Mouse (Mus musculus): ENCODE results near the gene Abca16. TPM values are rescaled to one million over a fixed set of nuclear protein-coding genes. Genes with fewer than 3 reads are reported as not detected.

Gene Abca16
- polyA plus RNA-seq, 1 experiment = not detected

DNA sequence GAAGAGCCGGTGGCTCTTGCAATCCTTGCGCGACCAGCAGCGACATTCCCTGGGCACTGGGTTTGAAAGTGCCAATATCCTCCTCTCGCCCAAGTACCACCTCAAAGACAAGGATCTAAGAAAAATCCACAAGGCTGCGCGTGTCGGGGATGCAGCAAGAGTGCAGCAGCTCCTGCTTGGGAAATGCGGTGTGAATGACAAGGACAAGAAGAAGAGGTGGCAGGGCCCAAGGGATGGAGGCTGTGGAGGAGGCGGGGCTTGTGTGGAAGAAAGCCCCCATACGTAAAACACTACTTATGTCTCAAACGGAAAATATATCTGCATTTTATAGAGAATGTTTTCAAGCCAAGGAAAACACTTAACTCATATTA is 143.7 kb downstream of the Abca16 start:
- no peaks in the 10 kb centered on the region for H3K36me3 ChIP-seq (ENCODE audit: control insufficient read depth)
- TF ChIP-seq TAL1 (IDR thresholded peaks at IDR 0.05; ENCODE audit: low read length) = no peak
- TF ChIP-seq GATA1 (IDR thresholded peaks at IDR 0.05; ENCODE audit: low read length) = no peak
- H3K27me3 ChIP-seq (ENCODE audit: control insufficient read depth) = no peaks in the 10 kb centered on the region
- H3K4me1 ChIP-seq (ENCODE audit: control insufficient read depth) = no peaks in the 10 kb centered on the region
- no peaks in the 10 kb centered on the region; the same call in 1 of the 2 replicates for H3K9me3 ChIP-seq (ENCODE audit: control insufficient read depth, low read length)
- no peak overlapping the region for H3K4me3 ChIP-seq (replicated peaks)

DNA sequence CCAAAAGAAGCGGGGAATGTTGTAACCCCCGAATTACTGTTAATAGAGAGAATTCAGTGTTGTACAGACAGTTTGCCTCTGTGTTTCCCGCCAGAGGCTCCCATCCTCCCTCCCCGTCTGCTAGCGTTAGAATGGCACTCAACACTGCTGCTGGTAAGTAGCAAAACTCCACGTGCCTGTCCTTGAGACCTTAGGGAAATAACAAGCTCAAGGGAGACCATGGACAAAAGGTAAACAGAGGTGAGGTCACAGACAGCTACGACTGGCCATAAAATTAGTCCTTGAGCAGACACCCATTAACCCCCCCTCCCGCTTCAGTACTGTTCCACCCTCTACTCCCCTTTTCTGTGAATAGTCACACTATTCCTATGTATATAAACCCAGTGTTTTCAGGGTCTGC is 157.9 kb downstream of the Abca16 start:
- TF ChIP-seq TAL1 (IDR thresholded peaks at IDR 0.05; ENCODE audit: low read length) = no peak
- no peak for TF ChIP-seq GATA1 (IDR thresholded peaks at IDR 0.05; ENCODE audit: low read length)
- Histone ChIP-seq H3K4me3 (replicated peaks) (no peak overlapping the region), H3K27me3 (ENCODE audit: control insufficient read depth) (no peaks in the 10 kb centered on the region), H3K4me1 (ENCODE audit: control insufficient read depth) (no peaks in the 10 kb centered on the region), H3K36me3 (ENCODE audit: control insufficient read depth) (no peaks in the 10 kb centered on the region), H3K9me3 (ENCODE audit: control insufficient read depth, low read length) (no peaks in the 10 kb centered on the region; the same call in 1 of the 2 replicates)

- Histone ChIP-seq H3K4me1 (ENCODE audit: control insufficient read depth) (no peaks in the 10 kb centered on the region), H3K36me3 (ENCODE audit: control insufficient read depth) (no peaks in the 10 kb centered on the region), H3K27me3 (ENCODE audit: control insufficient read depth) (no peaks in the 10 kb centered on the region), H3K4me3 (replicated peaks) (no peak overlapping the region), H3K9me3 (ENCODE audit: control insufficient read depth, low read length) (no peaks in the 10 kb centered on the region)
- TF ChIP-seq TAL1 (IDR thresholded peaks at IDR 0.05; ENCODE audit: low read length) (no peak), GATA1 (IDR thresholded peaks at IDR 0.05; ENCODE audit: low read length) (no peak)
Observed at GRCm38 (mm10) chr7:120576520-120576919, 167.1 kb downstream of the Abca16 start.

Other genes with a start within 250 kb of the Abca16 start
- gene Anks4b, start 235.8 kb upstream of the Abca16 start, polyA plus RNA-seq (2012) = not detected in 2 replicates
- not detected in 2 replicates for gene Crym, start 207.5 kb upstream of the Abca16 start, polyA plus RNA-seq (2012)
- not detected in 2 replicates for gene Abca14, start 205.7 kb upstream of the Abca16 start, polyA plus RNA-seq (2012)
- gene Abca15, start 81.0 kb upstream of the Abca16 start, polyA plus RNA-seq (2012) = not detected in 2 replicates
- 1.2 and 1.3 TPM in 2 replicates for gene Uqcrc2, start 225.5 kb downstream of the Abca16 start, polyA plus RNA-seq (2012)

Data from erythroblast, embryonic 14.5 days (primary cell).